Mouse (Mus musculus): ENCODE results near the gene Rad51b. TPM values are rescaled to one million over a fixed set of nuclear protein-coding genes. Genes with fewer than 3 reads are reported as not detected.

The Rad51b gene
- polyA plus RNA-seq, 1 experiment from 2014 or later: 3.9 TPM

DNA sequence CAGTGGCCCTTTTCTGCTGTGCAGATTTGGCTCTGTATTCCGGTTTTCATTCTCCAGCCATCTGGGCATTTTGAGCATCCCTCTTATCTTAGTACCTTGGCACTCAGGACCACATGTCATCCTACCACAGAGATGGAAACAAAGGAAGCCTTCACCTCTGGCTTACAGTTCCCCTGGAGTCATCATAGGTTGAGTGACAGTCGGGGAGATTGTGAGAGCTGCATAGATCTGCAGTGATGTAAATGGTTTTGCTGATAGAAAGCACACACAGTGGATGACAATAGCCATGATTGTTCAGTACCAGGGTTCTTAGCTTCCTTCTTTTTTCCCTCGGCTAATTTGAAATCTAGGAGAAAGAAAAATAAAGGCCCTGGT, 383.6 kb downstream of the Rad51b start:
- no peaks in the 10 kb centered on the region for H3K9me3 ChIP-seq (replicated peaks; ENCODE audit: low read length)
- H3K27ac ChIP-seq: 0 out of 2 replicates have a peak overlapping the region, but pooled peaks have one; percentile 13
- DNase-seq (ENCODE audit: low spot score): no peak
- H3K4me1 ChIP-seq (replicated peaks; ENCODE audit: insufficient read depth, low read length): peaks cover 21% of the 10 kb centered on the region; the same call in 1 of the 2 replicates
- no peak overlapping the region for H3K4me3 ChIP-seq (replicated peaks; ENCODE audit: low read depth, low read length)
- H3K36me3 ChIP-seq (ENCODE audit: insufficient read depth, low read length): no peaks in the 10 kb centered on the region
- H3K27me3 ChIP-seq (ENCODE audit: insufficient read depth, low read length): no peaks in the 10 kb centered on the region
- H3K4me2 ChIP-seq (ENCODE audit: low read length): no peak overlapping the region
- no peak for TF ChIP-seq CTCF (IDR thresholded peaks at IDR 0.05; ENCODE audit: low read depth)
- WGBS: 86% methylated on average over 3 of the region's 3 CpGs
- H3K9ac ChIP-seq (ENCODE audit: low read depth, low read length): no peak overlapping the region
- no peak for ATAC-seq (replicated peaks; ENCODE audit: low FRiP score, low read depth)

DNA sequence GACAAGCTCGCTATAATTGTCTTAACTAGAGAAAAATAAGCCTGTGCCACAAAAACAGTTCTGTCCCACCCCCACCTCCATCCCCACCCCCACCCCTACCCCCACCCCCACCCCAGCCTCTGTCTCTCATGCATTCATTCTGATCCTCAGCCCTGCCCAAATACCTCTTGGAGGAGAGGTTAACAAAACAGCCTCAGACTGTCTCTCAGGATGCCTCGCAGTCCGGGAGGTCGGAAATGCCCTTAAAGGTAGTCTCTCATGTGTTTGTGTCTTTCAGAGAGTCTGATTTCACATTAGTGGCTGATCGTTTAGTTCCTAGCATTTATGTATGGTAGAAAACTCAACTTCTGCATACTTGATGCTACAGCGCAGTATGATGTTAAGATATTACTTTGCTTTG, 384.5 kb downstream of the Rad51b start:
- no peaks in the 10 kb centered on the region for H3K27me3 ChIP-seq (ENCODE audit: insufficient read depth, low read length)
- H3K9ac ChIP-seq (ENCODE audit: low read depth, low read length): no peak overlapping the region
- DNase-seq (ENCODE audit: low spot score): no peak
- no peaks in the 10 kb centered on the region for H3K36me3 ChIP-seq (ENCODE audit: insufficient read depth, low read length)
- 76% methylated on average over 6 of the region's 6 CpGs for WGBS
- no peak overlapping the region for H3K4me3 ChIP-seq (replicated peaks; ENCODE audit: low read depth, low read length)
- H3K4me2 ChIP-seq (ENCODE audit: low read length): no peak overlapping the region
- no peak overlapping the region for H3K27ac ChIP-seq
- H3K4me1 ChIP-seq (replicated peaks; ENCODE audit: insufficient read depth, low read length): peaks cover 18% of the 10 kb centered on the region; the same call in 1 of the 2 replicates
- no peaks in the 10 kb centered on the region for H3K9me3 ChIP-seq (replicated peaks; ENCODE audit: low read length)
- no peak for ATAC-seq (replicated peaks; ENCODE audit: low FRiP score, low read depth)
- TF ChIP-seq CTCF (IDR thresholded peaks at IDR 0.05; ENCODE audit: low read depth): no peak

DNA sequence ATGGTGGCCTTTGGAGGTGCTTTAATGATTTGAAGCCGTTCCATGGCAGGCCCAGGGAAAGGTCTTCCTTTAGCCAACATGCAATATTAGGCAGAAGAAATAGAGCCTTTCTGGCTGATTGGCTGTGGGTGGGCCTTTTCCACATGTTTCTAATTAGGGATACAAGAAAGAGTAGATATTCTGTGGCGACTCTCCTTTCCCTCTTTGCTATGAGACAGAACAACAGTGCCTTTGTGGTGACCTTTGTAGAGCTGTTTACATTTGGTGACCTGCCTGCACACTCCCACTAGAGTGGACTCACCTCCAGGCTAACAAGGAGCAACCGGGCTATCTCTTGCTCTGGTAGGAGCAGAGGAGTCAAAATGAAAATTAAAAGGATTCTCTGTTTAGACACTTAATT, 386.3 kb downstream of the Rad51b start:
- peak; percentile 62 for DNase-seq (ENCODE audit: low spot score)
- no peaks in the 10 kb centered on the region for H3K27me3 ChIP-seq (ENCODE audit: insufficient read depth, low read length)
- no peak overlapping the region for H3K4me3 ChIP-seq (replicated peaks; ENCODE audit: low read depth, low read length)
- peaks cover 24% of the 10 kb centered on the region for H3K4me1 ChIP-seq (replicated peaks; ENCODE audit: insufficient read depth, low read length)
- peak overlapping the region; percentile 68; the same call in 1 of the 2 replicates for H3K27ac ChIP-seq
- TF ChIP-seq CTCF (IDR thresholded peaks at IDR 0.05; ENCODE audit: low read depth): no peak
- no peak for ATAC-seq (replicated peaks; ENCODE audit: low FRiP score, low read depth)
- H3K36me3 ChIP-seq (ENCODE audit: insufficient read depth, low read length): no peaks in the 10 kb centered on the region
- no peak overlapping the region for H3K4me2 ChIP-seq (ENCODE audit: low read length)
- H3K9me3 ChIP-seq (replicated peaks; ENCODE audit: low read length): no peaks in the 10 kb centered on the region
- H3K9ac ChIP-seq (ENCODE audit: low read depth, low read length): no peak overlapping the region
- WGBS: 20% methylated on average over 3 of the region's 3 CpGs

DNA sequence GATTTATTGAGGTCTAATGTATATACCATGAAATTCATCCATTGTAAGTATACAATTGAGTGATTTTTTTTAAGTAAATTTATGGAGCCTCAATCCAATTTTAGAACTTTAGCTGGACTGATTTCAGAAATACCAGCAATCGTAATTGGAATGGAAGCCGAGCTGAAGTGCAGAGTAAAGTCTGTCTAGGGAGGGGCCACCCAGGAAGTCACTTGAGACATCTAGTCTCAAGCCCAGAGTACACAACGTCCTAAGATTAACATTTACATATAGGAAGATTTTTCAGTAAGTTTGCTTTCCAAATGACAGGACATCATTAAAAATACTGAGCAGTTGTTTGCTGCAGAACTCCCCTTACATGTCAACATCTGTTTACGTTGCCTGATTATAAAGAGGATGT, 386.7 kb downstream of the Rad51b start:
- no peak for ATAC-seq (replicated peaks; ENCODE audit: low FRiP score, low read depth)
- 43% methylated on average over 4 of the region's 4 CpGs for WGBS
- H3K4me1 ChIP-seq (replicated peaks; ENCODE audit: insufficient read depth, low read length): peaks cover 24% of the 10 kb centered on the region

DNA sequence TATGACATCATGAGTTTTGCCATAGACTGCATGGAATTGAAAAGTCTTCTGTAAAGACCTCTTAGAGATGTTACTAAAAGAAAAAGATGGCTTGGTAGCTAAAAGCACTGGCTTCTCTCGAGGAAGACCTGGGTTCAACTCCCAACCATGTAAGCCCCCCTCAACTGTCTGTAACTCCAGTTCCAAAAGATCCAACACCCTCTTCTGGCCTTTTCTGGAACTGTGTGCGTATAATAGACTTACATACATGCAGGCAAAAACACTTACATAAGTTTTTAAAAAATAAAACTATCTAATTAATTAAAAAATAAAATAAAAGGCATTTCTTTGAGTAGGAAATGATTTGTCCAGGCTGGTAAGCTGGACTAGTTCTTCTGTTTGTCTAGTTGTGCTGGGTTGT, 387.3 kb downstream of the Rad51b start:
- Histone ChIP-seq H3K36me3 (ENCODE audit: insufficient read depth, low read length) (no peaks in the 10 kb centered on the region), H3K27ac (peak overlapping the region; percentile 15; the same call in 1 of the 2 replicates), H3K4me3 (replicated peaks; ENCODE audit: low read depth, low read length) (no peak overlapping the region), H3K27me3 (ENCODE audit: insufficient read depth, low read length) (no peaks in the 10 kb centered on the region), H3K4me2 (ENCODE audit: low read length) (no peak overlapping the region), H3K9me3 (replicated peaks; ENCODE audit: low read length) (no peaks in the 10 kb centered on the region), H3K4me1 (replicated peaks; ENCODE audit: insufficient read depth, low read length) (peaks cover 20% of the 10 kb centered on the region), H3K9ac (ENCODE audit: low read depth, low read length) (no peak overlapping the region)
- ATAC-seq (replicated peaks; ENCODE audit: low FRiP score, low read depth): no peak
- DNase-seq (ENCODE audit: low spot score): no peak
- peak; percentile 36; the same call in 1 of the 2 replicates for TF ChIP-seq CTCF (IDR thresholded peaks at IDR 0.05; ENCODE audit: low read depth)
- 93% methylated on average over 2 of the region's 2 CpGs for WGBS

More for the DNA sequence above, 386.7 kb downstream of the Rad51b start:
- no peaks in the 10 kb centered on the region for H3K9me3 ChIP-seq (replicated peaks; ENCODE audit: low read length)
- TF ChIP-seq CTCF (IDR thresholded peaks at IDR 0.05; ENCODE audit: low read depth): no peak
- H3K9ac ChIP-seq (ENCODE audit: low read depth, low read length): no peak overlapping the region
- H3K27ac ChIP-seq: peak overlapping the region; percentile 68
- no peak overlapping the region for H3K4me3 ChIP-seq (replicated peaks; ENCODE audit: low read depth, low read length)
- H3K36me3 ChIP-seq (ENCODE audit: insufficient read depth, low read length): no peaks in the 10 kb centered on the region
- DNase-seq (ENCODE audit: low spot score): peak; percentile 69
- no peaks in the 10 kb centered on the region for H3K27me3 ChIP-seq (ENCODE audit: insufficient read depth, low read length)
- H3K4me2 ChIP-seq (ENCODE audit: low read length): no peak overlapping the region

DNA sequence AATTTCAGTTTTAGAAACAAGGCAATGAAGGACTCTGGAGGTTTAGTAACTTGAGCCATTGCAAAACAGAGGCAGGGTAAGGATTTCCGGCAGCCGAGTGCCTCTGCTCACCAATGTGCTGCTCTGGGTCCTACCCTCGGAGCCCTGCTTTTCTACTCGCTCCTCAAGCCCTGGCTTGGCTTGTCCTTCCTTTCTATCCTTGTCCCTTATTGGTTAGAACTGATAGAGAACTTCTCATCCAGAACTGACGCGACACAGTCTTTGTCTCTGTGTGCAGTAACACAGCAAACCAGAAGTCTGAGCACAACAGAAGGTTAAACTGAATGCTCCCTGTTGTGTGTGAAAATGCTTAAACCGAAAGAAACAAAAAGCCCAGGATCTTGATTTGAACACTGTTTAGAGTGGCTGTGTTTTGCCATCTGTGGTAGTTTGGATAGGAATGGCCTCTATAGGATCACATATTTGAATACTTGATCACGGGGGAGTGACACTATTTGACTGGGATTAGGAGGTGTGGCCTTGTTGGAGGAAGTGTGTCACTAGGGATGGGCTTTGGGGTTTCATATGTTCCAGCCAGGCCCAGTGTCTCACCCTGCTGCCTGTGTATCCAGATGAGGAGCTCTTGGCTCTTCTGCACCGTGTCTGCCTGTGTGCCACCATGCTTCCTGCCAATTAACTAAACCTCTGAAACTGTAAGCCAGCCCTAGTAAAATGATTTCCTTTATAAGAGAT, 389.7 kb downstream of the Rad51b start:
- H3K36me3 ChIP-seq (ENCODE audit: insufficient read depth, low read length): no peaks in the 10 kb centered on the region
- ATAC-seq (replicated peaks; ENCODE audit: low FRiP score, low read depth): no peak
- no peak for TF ChIP-seq CTCF (IDR thresholded peaks at IDR 0.05; ENCODE audit: low read depth)
- no peak overlapping the region for H3K9ac ChIP-seq (ENCODE audit: low read depth, low read length)
- H3K27ac ChIP-seq: peak overlapping the region; percentile 75
- H3K4me2 ChIP-seq (ENCODE audit: low read length): no peak overlapping the region
- no peaks in the 10 kb centered on the region for H3K27me3 ChIP-seq (ENCODE audit: insufficient read depth, low read length)
- no peaks in the 10 kb centered on the region for H3K9me3 ChIP-seq (replicated peaks; ENCODE audit: low read length)
- H3K4me3 ChIP-seq (replicated peaks; ENCODE audit: low read depth, low read length): no peak overlapping the region
- 50% methylated on average over 9 of the region's 9 CpGs for WGBS
- H3K4me1 ChIP-seq (replicated peaks; ENCODE audit: insufficient read depth, low read length): peaks cover 10% of the 10 kb centered on the region; the same call in 1 of the 2 replicates
- DNase-seq (ENCODE audit: low spot score): no peak

All from kidney, postnatal 0 days (tissue).